Mouse (Mus musculus) cortical plate, adult 2 months (tissue): ENCODE data around the gene Ttll11.

Source experiments
- CTCF ChIP-seq: fragments of 200-500 bp; IDR thresholded peaks from 2 replicates; pipeline ENCODE4 v1.5.1; 2011; ENCODE audit warnings: mild to moderate bottlenecking, control low read depth, low read length; ENCODE audit not compliant: insufficient read depth; ENCODE audit errors: extremely low read depth
- POLR2A ChIP-seq: fragments of 200-500 bp; IDR thresholded peaks from 2 replicates; pipeline ENCODE4 v1.6.1; 2011; ENCODE audit warnings: mild to moderate bottlenecking, low read length, control low read depth; ENCODE audit not compliant: insufficient read depth; ENCODE audit errors: extremely low read depth

DNA sequence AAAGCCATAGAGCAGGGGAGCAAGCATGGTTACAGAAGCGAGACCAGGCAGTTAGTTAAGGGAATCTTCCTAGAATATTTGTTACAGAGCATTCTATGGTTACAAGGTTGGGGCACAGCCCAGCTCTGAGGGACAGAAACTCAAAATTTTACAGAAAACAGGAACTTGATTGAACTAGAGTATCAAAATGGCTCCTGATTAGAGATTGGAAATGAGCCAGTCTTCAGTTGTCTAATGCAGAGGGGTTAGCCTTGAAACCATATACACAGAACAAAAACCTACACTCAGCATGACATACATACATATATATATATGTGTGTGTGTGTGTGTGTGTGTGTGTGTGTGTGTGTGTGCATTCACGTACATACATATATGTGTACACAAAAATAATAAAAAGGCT lies 13.8 kb upstream of the Ttll11 start:
- TF ChIP-seq POLR2A (no peak), CTCF (no peak)
